Mouse (Mus musculus): ENCODE results near the gene Galnt6.
A peak's percentile ranks its signal among the peaks of the same experiment; 100 is the strongest.

Gene Galnt6

DNA sequence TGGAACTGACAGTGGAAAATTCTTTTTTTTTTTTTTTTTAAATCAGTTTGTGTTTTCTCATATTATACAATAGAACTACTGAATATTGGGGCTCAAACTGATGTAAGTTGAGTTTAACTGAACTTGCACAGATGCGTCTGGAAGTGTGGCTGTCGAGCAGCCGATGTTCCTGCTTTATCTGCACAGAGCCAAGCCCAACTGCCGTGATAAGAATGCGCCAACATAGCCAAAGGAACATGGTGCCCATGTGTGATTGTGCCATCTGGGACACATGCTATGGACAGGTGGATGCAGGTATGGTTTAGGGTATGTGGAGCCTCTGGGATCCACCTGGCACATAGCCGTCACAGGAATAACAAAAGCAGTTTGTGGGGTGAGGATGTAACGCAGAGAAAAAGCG is 43.3 kb downstream of the Galnt6 start:
- DNase-seq (ENCODE audit: low read depth, low spot score), result no peak

DNA sequence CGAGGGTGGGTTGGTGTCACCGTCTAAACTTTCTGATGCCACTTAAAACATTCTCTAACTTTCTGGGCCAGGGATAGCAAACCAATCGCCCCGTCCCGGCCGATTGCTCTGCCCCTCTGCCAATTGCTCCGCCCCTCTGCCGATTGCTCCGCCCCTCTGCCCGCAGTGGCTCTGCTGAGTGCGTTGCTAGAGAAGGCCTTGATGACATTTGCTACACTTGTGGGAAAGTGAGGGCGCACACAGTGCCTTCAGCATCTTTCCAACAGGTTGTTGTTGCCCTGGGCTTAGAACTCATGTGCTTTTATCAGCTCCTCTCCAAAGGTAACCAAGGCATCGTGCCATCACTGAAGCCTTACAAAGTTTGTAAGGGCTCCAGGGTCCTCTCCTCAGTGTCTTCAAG is 43.9 kb downstream of the Galnt6 start:
- DNase-seq (ENCODE audit: low read depth, low spot score), result no peak

GRCm38 (mm10) chr15:100684450-100684849 is 44.7 kb downstream of the Galnt6 start:
- DNase-seq (ENCODE audit: low read depth, low spot score), result no peak

- peak; percentile 80 for DNase-seq (ENCODE audit: low read depth, low spot score)
Observed at GRCm38 (mm10) chr15:100683041-100683440, 46.1 kb downstream of the Galnt6 start.

DNA sequence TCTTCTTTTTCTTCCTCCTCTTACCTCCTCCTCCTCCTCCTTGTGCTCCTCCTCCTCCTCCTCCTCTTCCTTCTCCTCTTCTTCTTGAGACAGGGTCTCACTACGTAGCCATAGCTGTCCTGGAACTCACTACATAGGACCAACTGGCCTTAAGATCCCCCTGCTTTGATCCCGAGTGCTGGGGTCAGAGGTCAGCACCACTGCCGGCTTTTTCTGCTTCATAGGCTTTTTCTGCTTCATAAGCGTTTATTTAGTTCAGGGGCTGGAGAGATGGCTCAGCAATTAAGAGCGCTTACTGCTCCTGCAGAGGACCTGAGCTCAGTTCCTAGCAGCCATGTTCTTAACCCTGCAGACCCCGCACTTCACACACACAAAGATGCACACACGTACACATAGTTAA is 47.4 kb downstream of the Galnt6 start:
- DNase-seq (ENCODE audit: low read depth, low spot score), result no peak

DNA sequence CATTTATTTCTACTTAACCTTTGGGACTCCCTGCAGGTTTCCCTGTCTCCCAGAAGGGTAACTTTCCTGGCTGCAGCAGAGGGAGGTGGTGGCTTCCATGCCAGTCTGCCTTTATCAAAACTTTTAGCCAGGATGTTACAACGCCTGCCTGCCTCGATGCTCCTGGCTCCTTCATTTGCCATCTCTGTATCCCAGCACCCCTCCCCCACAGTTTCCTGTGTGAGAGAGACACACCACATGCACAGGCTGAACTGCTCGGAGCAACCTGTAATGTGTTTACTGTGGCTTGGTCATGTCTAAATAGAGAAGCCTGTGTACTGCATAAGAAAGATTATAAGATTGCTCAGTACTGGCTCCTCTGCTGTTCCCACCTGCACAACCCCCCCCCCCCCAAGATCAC is 48.8 kb downstream of the Galnt6 start:
- DNase-seq (ENCODE audit: low read depth, low spot score), result no peak

DNA sequence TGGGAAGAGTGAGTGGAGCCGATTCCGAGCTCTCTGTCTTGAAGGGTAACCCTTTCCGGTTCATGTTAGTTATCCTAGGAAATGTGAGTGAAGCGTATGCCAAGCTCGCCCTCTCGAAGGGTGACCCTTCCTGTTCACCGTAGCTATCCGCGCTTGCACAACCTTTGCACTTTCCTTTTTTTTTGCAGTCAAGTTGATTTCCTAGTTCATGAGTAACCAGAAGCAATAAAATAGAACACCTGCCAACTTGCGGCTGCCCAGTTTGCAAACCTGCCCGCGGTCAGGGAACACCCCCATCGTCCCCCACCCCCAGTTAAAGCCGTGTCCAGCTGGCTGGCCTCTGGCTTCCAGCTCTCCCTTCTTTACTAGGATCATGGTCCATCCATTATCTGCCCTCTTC is 50.2 kb downstream of the Galnt6 start:
- no peak for DNase-seq (ENCODE audit: low read depth, low spot score)

DNA sequence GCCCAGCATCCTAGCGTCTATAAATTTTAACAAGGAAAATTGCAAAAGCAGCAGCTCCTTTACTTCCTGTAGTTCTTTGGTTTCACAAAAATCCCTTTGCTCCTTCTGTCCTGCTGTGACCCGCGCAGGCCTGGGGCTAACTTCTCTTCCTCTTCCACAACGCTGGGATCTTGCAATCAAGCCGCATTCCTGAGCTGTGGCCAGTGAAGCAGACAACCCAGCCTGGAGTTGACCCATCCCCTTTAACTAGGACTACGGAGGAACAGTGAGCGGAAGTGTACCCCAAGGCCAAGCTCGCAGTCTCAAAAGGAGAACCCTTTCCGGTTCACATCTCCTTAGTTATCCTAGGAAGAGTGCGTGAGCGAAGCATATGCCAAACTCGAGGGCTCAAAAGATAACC is 50.6 kb downstream of the Galnt6 start:
- no peak for DNase-seq (ENCODE audit: low read depth, low spot score)

- no peak for DNase-seq (ENCODE audit: low read depth, low spot score)
Observed at GRCm38 (mm10) chr15:100677675-100678074, 51.5 kb downstream of the Galnt6 start.

GRCm38 (mm10) chr15:100676521-100676920 is 52.7 kb downstream of the Galnt6 start:
- no peak for DNase-seq (ENCODE audit: low read depth, low spot score)

DNA sequence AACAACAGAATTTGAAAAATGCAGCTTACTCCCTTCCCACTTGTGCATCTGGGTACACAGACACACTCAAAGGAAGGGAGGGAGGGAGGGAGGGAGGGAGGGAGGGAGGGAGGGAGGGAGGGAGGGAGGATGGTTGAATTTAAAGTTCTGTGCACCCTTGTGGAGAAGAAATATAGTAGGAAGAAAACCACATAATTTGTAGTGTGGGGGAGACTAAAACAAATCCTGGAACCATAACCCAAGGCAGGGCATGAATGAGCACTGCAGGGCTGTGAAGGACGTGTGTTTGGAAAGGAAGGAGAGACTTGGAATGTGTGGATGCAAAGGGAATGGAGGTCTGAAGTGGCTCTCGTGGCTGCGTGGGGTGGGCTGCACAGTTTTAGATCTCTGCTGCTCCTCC is 53.7 kb downstream of the Galnt6 start:
- DNase-seq (ENCODE audit: low read depth, low spot score), result no peak

DNA sequence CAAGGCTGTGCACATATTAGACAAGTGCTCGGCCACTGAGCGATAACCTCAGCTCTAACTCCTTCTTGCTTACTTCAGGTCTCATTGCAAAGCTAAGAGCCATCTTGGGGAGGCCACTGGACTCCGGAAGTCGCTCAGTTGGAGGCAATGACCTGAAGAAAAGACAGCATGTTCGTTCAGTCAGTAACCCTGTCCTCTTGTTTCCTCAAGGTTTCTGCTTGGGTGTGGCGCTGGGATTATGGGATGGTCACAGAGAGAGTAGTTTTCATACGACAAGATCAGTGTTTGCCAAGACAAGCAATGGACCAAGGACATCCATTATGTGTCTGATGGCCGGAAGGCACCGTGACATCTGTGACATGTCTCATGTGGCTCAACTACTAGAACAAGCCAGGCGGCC is 54.6 kb downstream of the Galnt6 start:
- no peak for DNase-seq (ENCODE audit: low read depth, low spot score)

DNA sequence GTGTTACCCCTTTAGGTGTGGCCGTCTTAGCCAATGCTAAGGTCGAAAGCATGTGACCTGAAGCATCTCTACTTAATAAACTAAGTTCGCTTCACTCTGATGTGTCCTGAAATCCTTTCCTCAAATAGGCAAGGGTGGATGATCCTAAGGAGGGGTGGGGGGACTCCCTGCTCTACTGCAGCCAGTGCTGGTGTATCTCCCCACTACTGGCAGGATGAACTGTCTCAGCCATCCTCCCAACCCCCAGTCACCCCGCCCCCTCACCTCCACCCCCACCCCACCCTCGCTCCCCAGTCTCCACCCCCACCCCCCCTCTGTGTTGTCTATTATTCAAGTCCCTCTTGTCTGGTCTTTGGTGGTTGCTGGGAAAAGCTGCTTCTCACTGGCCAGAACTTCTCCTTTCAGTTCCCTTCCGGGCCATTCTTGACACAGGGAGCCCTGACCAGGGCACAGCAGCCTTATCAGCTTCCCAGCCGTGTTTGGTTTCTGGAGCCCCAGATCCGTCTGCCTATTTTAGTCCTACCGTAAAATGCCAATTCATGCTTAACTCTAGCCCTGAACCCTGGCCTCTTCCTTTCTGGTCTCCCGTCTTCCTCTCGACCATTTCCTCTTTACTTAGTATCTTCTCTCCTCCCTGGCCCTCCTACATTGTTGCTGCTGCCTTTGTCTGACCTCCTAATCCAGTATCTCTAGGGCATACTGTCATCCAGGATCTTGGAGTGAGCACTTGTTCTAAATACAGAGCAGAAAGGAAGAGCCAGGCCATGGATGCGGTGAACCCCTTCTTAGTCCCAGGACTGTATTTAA is 55.4 kb downstream of the Galnt6 start:
- no peak for DNase-seq (ENCODE audit: low read depth, low spot score)

DNA sequence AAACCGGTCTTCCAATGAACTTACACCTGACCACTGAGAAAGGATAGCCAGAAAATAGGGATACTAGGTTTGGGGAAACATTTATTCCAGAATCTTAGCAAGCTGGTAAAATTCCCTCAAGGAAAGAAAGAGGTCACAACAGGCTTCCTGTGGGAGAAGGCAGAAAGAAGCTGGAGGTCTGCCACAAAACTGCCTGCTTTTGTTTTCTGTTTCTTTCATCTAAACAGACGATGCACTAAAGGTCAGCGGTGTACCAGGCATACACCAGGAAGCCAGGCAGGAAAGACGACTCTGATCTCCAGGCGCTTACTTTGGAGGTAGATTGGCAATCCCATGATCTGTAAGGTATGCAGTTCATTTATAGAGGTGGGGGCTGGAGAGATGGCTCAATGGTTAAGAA is 58.3 kb downstream of the Galnt6 start:
- DNase-seq (ENCODE audit: low read depth, low spot score), result no peak

GRCm38 (mm10) chr15:100670004-100670403 is 59.2 kb downstream of the Galnt6 start:
- DNase-seq (ENCODE audit: low read depth, low spot score), result no peak

DNA sequence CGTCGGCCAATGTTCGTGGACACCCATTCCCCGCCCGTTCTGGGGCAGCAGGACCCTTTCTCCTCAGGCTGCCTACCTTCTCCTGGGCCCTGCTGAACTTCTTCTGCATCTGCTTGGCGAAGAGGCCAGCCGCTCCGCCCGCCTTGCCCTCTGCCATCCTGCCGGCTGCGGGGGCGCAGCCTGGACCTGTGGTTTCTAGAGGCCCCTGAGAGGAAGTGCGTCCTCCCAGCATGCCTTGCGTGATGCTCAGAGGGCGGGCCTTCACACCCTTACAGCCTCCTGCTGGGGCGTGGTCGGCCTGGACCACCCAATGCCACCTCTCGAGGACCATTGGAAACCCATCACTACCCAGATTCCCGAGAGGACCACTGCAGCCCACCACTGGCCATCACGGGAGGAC is 59.8 kb downstream of the Galnt6 start, which contains the start of gene Bin2:
Bin2 (minus strand) TSS at position 217 of the 400 bp plus-strand sequence.
- no peak for DNase-seq (ENCODE audit: low read depth, low spot score)

- no peak for DNase-seq (ENCODE audit: low read depth, low spot score)
Observed at GRCm38 (mm10) chr15:100667871-100668545, 61.2 kb downstream of the Galnt6 start.

DNA sequence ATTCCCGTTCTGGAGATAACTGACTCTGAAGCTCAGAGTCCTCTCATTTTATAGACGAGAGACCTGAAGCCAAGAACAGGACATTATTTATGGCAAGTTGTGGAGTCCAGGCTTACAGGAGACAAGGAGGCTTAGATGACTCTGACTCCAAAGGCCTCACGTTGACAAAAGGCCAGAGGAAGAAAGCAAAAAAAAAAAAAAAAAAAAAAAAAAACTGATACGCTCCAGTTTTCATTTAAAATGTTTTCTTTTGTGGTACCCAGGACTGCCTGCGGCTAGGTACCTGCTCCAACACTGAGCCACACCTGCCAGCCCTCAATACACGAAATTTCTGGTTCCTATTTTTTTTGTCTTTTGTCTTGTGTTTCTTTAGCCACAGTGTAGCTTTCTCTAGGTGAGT is 61.8 kb downstream of the Galnt6 start:
- DNase-seq (ENCODE audit: low read depth, low spot score), result no peak

GRCm38 (mm10) chr15:100666851-100667250 is 62.3 kb downstream of the Galnt6 start:
- no peak for DNase-seq (ENCODE audit: low read depth, low spot score)

- no peak for DNase-seq (ENCODE audit: low read depth, low spot score)
Observed at GRCm38 (mm10) chr15:100666219-100666696, 62.9 kb downstream of the Galnt6 start.

DNA sequence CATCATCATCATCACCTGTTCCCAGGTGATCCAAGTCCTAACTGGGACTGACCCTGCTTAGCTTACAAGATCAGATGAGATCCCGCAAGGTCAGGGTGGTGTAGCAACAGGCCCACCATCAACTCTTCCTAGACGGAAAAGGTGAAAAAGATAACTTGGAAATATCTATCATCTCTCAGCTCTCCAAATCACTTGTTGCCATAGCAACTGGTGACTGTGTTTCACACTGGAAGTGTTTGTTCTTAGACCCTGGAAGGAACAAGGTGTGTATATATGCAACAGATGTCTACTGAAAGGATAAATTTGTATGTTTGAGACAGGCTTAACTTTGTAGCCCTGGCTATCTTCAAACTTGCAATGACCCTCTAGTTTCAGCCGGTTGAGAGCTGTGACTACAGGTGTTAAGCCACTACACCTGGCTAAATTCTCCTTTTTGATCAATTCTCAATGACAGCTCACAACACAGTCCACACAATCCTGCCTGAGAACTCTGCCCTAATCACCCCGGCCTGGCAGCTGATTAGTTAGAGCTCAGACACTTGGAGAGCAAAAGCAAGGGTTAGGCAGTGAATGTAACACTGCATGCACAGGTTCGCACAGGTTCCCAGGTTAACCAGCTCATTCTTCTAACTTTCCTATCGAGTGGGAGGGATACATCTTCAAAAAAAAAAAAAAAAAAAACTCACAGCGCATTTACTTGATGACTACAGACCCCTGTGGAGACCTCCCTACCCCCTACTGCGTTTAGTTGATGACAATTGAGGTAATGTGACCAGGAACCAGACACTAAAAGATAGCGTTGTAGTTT is 63.6 kb downstream of the Galnt6 start:
- no peak for DNase-seq (ENCODE audit: low read depth, low spot score)

- DNase-seq (ENCODE audit: low read depth, low spot score), result no peak
Observed at GRCm38 (mm10) chr15:100664813-100665274, 64.3 kb downstream of the Galnt6 start.
